Mouse (Mus musculus) Muller cell, postnatal 12 days (primary cell): Measurements from ENCODE around the gene Vmn1r63.
"Not testable (repeated sequence)": the region's sequence is repeated elsewhere in the genome, so short reads cannot be mapped to it uniquely, and the experiment has no call there.

ENCODE experiments used
- DNase-seq: peaks from one replicate; pipeline ENCODE4 v3.0.0-alpha.2; 2015; ENCODE audit errors: inconsistent ontology term

Vmn1r63 gene

GRCm38 (mm10) chr7:5805345-5805744 is at the start of gene Vmn1r63:
Gene Vmn1r63, minus strand, starts transcription at chr7:5805445.
- DNase-seq: not testable (repeated sequence)
